Mouse (Mus musculus) G1E (cell line): ENCODE measurements around the gene Incenp. TPM values are rescaled to one million over a fixed set of nuclear protein-coding genes. Genes with fewer than 3 reads are reported as not detected.
A peak's percentile ranks its signal among the peaks of the same experiment; 100 is the strongest.

Experiments
- ATAC-seq: 2 replicates; pipeline ENCODE4 v1.8.0; 2016; ENCODE audit warnings: mild to moderate bottlenecking; ENCODE audit not compliant: insufficient number of reproducible peaks, poor library complexity, low FRiP score, severe bottlenecking; ENCODE audit errors: extremely low read depth
- DNase-seq: peaks from one replicate; pipeline ENCODE4 v3.0.0; 2012; ENCODE audit warnings: low spot score
- H3K27me3 ChIP-seq: 2 replicates; pipeline ENCODE4 v1.6.1; 2012; ENCODE audit warnings: mild to moderate bottlenecking, low read length, inconsistent platforms; ENCODE audit not compliant: insufficient read depth
- H3K36me3 ChIP-seq: replicated peaks from 2 replicates; pipeline ENCODE3; 2012; ENCODE audit warnings: mild to moderate bottlenecking, inconsistent platforms
- H3K4me1 ChIP-seq: 2 replicates; pipeline ENCODE4 v1.6.1; 2012; ENCODE audit warnings: low read depth, low read length, inconsistent platforms, mixed read lengths; ENCODE audit not compliant: insufficient read depth
- H3K4me3 ChIP-seq: 2 replicates; pipeline ENCODE4 v1.5.1; 2012; ENCODE audit warnings: low read depth, mild to moderate bottlenecking, inconsistent platforms, low read length, moderate library complexity, mixed read lengths
- H3K9me3 ChIP-seq: replicated peaks from 2 replicates; pipeline ENCODE4 v1.6.1; 2012; ENCODE audit warnings: inconsistent platforms
- CTCF ChIP-seq: IDR thresholded peaks from 2 replicates; pipeline ENCODE4 v1.5.1; 2012; ENCODE audit warnings: low read depth, low read length, inconsistent platforms, mixed read lengths
- GATA1 ChIP-seq: IDR thresholded peaks from 2 replicates; pipeline ENCODE4 v1.6.1; 2012; ENCODE audit warnings: borderline replicate concordance, low read length, inconsistent platforms, mixed read lengths
- GATA2 ChIP-seq: IDR thresholded peaks from 2 replicates; pipeline ENCODE4 v1.6.1; 2012; ENCODE audit warnings: low read depth, low read length, inconsistent platforms, borderline replicate concordance
- POLR2AphosphoS5 ChIP-seq: IDR thresholded peaks from 2 replicates; pipeline ENCODE4 v1.6.1; 2012; ENCODE audit warnings: low read depth, low read length, inconsistent platforms; ENCODE audit not compliant: insufficient replicate concordance
- TAL1 ChIP-seq: conservative IDR thresholded peaks from 2 replicates; pipeline ENCODE4 v1.6.1; 2012; ENCODE audit warnings: low read depth, low read length, inconsistent platforms, mixed read lengths
- polyA plus RNA-seq: library from polyadenylated mRNA; stranded (reverse); fragments of >175 nt; gene quantifications from 2 replicates; pipeline ENCODE4 v1.2.3, GENCODE M21; 2012
- total RNA-seq, 2 experiments: library from RNA; stranded (forward) in 1 of 2; stranded (reverse) in 1 of 2; fragments of 200-1000 nt in 1 of 2; fragments of >200 nt in 1 of 2; fragmentation: Nextera tagmentation in 1 of 2; gene quantifications; 2 replicates each; pipeline ENCODE4 v1.2.3; 2014 to 2017

The Incenp gene
- total and polyA plus RNA-seq, 3 experiments = 83.8 to 221 (median 160) TPM

DNA sequence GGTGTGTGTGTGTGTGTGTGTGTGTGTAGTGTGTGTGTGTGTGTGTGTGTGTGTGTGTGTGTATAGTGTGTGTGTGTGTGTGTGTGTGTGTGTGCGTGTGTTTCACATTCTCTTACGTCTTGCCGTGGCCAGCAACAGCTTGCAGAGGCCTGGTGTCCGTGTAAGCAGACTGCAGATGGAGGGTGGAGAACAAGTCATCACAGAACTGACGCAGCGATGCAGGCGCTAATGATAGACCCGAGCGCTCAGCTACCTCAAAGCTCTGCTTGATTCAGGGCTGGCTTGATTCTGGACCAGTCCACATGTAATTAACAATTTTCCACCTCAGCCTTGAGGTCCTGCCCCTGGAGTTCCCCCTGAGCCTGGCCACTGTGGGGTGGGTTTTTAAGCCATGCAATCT, 28.7 kb upstream of the Incenp start:
- ATAC-seq (no peak), DNase-seq (no peak)
- Histone ChIP-seq H3K9me3 (no peaks in the 10 kb centered on the region), H3K4me3 (no peak overlapping the region), H3K36me3 (no peaks in the 10 kb centered on the region), H3K27me3 (no peaks in the 10 kb centered on the region), H3K4me1 (peaks cover 64% of the 10 kb centered on the region)
- TF ChIP-seq GATA2 (no peak), GATA1 (no peak), CTCF (no peak), TAL1 (no peak), POLR2AphosphoS5 (no peak)

GRCm38 (mm10) chr19:9924769-9925272, 25.5 kb upstream of the Incenp start:
- Histone ChIP-seq H3K4me3 (no peak overlapping the region), H3K27me3 (no peaks in the 10 kb centered on the region), H3K36me3 (no peaks in the 10 kb centered on the region), H3K4me1 (peaks cover 73% of the 10 kb centered on the region), H3K9me3 (no peaks in the 10 kb centered on the region)
- ATAC-seq = no peak
- DNase-seq = no peak
- TF ChIP-seq GATA1 (no peak), POLR2AphosphoS5 (no peak), CTCF (no peak), TAL1 (no peak), GATA2 (no peak)

DNA sequence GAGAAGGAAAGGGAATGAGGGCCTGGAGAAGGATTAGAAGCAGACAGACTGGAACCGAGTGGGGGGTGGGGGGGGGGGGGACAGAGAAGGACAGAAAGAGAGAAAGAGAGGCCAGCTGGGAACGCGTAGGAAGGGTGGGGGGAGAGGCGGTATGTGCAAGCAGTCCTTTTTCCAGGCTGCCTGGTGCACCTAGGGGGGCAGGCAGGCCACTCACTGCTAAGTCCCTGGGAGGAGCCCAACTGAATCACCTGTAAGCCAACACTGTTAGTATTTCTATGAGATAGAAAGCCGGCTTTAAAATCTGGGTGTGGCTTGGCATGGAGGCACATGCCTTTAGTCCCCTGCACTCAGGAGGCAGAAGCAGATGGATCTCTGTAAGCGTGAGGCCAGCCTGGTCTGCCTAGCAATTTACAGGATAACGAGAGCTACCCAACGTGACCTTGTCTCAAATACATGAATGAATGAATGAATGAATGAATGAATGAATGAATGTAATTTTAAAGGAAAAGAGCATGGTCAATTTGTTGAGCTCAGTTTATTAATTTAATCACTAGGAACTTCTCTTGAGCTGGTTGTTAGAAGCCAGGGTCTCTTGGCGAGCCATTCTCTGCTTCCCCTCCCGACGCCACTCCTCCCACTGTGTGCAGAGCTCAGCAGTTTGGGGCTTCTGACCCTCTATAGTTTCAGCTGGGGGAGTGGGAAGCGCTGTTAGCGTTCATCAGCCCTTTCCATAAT, 24.9 kb upstream of the Incenp start:
- Histone ChIP-seq H3K4me3 (peak overlapping the region; percentile 51; the same call in 1 of the 2 replicates), H3K27me3 (no peaks in the 10 kb centered on the region), H3K4me1 (peaks cover 73% of the 10 kb centered on the region), H3K36me3 (no peaks in the 10 kb centered on the region), H3K9me3 (no peaks in the 10 kb centered on the region)
- TF ChIP-seq GATA2 = no peak
- no peak for TF ChIP-seq POLR2AphosphoS5
- TF ChIP-seq TAL1 = no peak
- TF ChIP-seq CTCF = no peak
- no peak for TF ChIP-seq GATA1
- ATAC-seq (no peak), DNase-seq (no peak)

DNA sequence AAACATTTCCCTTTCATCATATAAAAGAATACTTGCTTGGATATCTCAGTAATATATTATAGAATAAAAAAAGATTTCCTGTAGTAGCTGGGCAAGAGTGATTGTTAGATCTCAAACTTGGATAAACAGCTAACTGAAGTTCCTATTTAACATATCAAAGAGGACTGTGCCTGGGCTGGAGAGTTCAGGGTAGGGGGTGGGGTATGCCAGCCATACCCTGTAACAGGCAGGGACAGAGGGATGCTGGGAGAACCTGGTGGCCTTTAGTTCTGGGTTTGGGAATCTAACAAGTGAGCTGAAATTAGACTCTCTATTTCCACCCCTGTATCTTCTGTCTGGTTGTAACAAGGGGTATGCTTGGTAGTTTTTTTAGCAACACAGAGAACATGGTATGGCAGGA, 23.7 kb upstream of the Incenp start:
- ATAC-seq = no peak
- TF ChIP-seq GATA2 (no peak), TAL1 (no peak), CTCF (no peak), POLR2AphosphoS5 (no peak), GATA1 (no peak)

DNA sequence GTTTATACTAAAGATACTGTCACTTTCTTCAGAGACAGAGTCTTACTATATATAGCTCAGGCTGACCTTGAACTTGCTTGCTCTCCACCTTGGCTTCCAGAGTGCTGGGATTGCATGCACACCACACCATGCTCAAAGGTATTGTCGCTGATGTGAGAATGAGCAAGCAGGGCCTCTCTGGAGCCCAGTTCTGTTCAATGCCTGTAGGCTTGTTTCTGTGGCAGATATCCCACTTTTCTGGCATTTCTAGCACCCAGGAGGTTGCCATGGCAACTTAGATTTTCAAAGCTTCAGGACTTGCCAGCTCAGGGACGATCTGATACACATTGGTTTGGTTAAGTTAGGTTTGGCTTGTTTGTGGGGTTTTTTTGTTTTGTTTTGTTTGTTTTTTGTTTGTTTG, 22.9 kb upstream of the Incenp start:
- H3K4me1 ChIP-seq = peaks cover 86% of the 10 kb centered on the region
- no peak overlapping the region; the same call in 1 of the 2 replicates for H3K4me3 ChIP-seq
- DNase-seq (no peak), ATAC-seq (no peak)
- H3K27me3 ChIP-seq = no peaks in the 10 kb centered on the region
- TF ChIP-seq POLR2AphosphoS5 = no peak
- no peak for TF ChIP-seq GATA2
- no peak for TF ChIP-seq TAL1
- TF ChIP-seq CTCF = no peak
- no peak for TF ChIP-seq GATA1
- no peaks in the 10 kb centered on the region for H3K36me3 ChIP-seq
- no peaks in the 10 kb centered on the region for H3K9me3 ChIP-seq

More for the DNA sequence above, 23.7 kb upstream of the Incenp start:
- peaks cover 80% of the 10 kb centered on the region for H3K4me1 ChIP-seq
- no peak for DNase-seq
- H3K4me3 ChIP-seq = no peak overlapping the region
- H3K27me3 ChIP-seq = no peaks in the 10 kb centered on the region
- no peaks in the 10 kb centered on the region for H3K9me3 ChIP-seq
- H3K36me3 ChIP-seq = no peaks in the 10 kb centered on the region

DNA sequence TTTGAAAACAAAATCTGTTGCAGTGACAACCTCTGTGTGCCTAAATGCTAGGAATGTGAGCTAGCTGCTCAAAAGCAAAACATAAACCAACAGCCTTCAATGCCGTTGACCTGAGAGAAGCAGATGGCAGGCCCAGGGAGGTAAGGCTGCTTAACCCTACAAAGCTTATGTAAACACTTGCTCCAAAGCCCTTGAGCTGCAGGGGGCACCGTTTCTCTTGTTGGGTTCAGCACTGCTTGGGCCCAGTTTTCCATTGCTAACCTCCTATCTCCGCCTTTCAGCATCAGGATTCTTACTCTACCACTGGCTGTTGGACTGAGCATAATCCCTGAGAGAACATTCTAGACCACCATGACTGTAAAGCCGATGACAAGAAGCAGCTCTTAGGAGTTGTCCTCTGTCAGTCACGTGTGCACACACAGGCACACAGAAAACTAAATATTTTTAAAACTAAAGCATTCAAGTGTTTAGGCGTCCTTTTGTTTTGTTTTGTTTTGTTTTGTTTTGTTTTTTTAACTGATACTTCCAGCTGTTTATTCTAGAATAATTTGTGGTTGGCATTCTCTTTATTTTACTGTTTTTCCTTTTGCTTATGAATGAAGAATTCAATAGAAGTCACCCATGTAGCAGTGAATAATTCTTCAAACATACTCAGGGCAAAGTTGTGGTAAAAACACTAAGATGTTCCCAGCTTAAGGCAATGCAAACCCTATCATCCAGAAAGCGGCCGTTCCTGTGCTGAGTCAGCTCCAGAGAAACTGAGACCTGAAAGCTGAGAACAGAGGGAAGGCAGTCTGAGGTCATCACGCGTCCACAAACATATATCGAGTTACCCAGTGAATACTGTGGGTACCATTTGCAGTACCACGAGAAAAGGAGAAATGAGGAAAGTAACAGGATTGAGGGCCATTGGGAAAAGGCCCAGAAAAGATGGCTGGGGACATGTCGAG, 21.8 kb upstream of the Incenp start:
- no peak overlapping the region; the same call in 1 of the 2 replicates for H3K4me3 ChIP-seq
- no peaks in the 10 kb centered on the region for H3K27me3 ChIP-seq
- H3K9me3 ChIP-seq = no peaks in the 10 kb centered on the region
- TF ChIP-seq CTCF = peak; percentile 23; the same call in 1 of the 2 replicates
- no peak for TF ChIP-seq POLR2AphosphoS5
- ATAC-seq (no peak), DNase-seq (no peak)
- no peaks in the 10 kb centered on the region for H3K36me3 ChIP-seq
- peaks cover 89% of the 10 kb centered on the region for H3K4me1 ChIP-seq
